Mouse (Mus musculus): ENCODE measurements around the gene Nos1ap.

The Nos1ap gene

DNA sequence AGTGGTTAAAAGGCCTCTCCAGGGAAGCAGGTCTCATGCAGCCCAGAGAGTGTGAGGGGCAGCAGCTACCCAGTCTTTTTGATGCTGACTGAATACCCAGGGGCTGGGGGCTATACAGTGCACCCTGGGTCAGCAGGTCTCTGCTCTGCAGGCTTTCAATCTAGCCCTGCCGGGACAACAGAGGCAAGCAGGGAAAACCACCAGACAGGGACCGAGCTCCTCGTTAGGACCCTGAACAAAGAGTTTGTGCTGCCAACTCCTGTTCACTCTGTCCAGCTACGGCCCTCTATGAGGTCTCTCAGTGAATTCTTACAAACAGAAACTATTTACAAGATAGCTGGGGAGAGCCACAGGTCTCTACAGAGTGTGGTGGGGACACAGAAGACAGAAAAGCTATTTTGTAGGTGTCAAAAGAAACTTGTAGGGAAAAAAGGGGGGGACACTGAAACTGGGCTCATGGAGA is 86.4 kb downstream of the Nos1ap start:
- no peak for DNase-seq (ENCODE audit: low read depth in 1 of 2, low spot score in 2 of 2)

DNA sequence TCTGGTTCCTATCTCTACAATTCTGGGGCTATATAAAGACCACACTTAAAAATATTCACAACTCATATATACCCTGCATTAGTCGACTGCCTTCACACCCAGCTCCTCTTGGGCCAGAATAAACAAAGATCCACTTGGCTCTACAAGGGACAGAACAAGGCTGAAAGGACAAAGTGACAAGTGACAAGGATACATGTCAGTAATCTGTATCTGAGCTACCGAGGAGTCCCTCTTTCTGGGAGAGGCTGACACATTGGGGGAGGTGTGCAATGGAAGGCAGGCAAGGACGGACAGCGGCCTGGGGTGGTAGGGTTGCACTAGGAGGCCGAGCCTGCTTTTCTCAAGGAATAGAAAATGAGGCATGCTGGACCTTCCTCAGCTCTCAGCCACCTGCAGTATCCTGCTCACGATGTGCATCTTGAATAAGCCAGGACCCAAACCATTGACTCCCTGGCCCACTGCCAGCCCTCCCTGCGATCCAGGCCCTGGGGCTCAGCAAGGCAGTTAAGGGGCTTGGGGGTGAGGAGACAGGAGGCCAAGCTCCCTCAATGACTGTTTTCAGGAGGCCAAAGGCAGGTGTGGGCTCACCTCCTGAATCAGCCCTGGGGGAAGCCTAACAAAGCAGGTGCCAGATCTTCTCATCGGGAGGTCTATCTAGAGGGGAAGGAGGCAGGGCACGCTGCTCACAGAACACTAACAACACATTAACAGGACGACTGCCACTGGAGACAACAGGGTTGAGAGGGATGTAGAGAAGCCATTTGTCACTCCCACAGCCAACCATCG is 87.0 kb downstream of the Nos1ap start:
- no peak for DNase-seq (ENCODE audit: low read depth in 1 of 2, low spot score in 2 of 2)

DNA sequence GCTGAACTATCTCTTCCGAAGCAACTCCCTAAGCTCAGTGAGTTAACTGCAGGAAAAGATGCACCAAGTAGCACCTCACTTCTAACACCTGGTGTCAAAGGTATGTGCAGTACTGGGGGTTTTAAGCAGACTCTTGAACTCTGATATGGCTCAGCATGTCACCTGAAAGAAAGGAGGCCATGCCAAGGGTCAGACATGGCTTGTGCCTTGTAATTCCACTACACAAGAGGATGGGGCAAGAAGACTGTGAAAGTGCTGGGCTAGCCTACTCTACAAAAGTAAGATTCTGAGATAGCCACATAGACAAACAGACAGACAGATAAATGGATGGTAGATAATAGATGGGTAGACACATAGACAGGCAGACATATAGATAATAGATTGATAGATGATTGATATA is 87.7 kb downstream of the Nos1ap start:
- no peak for DNase-seq (ENCODE audit: low read depth in 1 of 2, low spot score in 2 of 2)

DNA sequence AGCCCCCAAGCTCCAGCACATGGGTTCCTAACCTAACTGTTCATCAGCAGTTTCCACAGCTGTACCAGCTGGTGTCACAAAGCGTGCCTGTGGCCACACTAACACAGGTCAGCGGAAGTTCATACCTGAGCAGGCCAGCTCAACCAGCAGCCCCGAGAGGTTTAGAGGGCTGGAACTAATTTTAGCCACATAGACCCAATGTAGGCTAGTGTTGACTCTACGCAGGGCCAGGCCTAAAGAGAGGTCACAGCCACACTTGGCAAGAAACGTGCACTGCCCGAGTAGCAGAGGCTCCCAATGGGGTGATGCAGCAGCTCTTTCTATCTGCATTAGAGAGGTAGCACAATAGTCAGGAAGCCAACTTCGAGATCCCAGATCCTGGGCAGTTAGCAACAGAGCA is 88.1 kb downstream of the Nos1ap start:
- DNase-seq (ENCODE audit: low read depth in 1 of 2, low spot score in 2 of 2): no peak

DNA sequence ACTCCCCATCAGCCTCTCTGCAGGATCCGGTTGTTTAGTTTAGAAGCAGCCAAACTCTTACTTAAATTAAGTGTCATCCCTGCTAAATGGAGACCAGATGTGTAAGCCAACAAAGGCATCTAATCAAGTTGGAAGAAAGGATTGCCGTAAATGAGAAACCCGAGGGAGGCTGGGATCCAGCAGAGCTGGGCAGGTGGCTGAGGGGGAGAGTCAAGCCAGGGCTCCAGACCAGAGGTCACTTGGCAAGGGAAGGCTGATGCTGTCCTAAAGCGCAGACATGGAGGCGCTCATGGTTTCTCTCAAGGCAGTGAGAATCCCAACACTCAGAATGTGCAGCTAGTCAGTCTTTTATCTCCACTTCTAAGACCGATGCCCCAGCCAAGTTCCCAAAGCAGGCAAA is 89.8 kb downstream of the Nos1ap start:
- DNase-seq (ENCODE audit: low read depth in 1 of 2, low spot score in 2 of 2): no peak

DNA sequence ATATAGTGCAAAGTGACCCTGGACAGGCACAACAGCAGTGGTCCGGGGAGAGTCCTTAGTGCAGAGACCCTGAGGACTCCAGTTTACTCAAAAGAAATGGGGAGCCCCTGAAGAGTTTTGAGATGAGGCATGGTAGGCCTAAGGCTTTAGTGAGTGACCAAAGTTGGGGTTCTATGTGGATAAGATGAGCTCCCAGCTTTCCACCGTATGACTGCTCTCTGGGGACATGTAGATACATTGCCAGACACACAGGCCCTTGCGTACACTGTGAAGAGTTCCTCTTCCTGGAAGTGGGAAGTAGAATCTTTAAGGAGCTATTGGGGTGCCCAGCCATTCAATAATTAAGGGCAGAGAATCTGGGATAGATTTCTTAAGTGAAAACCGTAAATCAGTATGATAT is 90.2 kb downstream of the Nos1ap start:
- no peak for DNase-seq (ENCODE audit: low read depth in 1 of 2, low spot score in 2 of 2)

DNA sequence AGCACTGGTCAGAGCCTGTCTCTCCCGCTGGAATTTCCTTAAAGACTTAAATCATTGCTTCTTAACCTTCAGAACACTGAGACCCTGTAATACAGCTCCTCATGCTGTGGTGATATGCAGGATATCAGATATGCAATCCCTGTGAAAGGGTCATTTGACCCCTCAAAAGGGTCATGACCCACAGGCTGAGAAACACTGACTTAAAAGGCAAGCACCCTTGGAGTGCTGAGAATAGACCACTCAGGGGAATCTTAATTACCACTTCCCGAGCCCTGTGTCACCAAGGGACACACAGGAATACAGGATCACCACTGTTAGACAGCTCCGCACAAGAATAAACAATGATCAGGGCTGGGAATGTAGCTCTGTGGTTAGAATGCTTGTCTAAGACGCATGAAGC is 91.0 kb downstream of the Nos1ap start:
- no peak for DNase-seq (ENCODE audit: low read depth in 1 of 2, low spot score in 2 of 2)

DNA sequence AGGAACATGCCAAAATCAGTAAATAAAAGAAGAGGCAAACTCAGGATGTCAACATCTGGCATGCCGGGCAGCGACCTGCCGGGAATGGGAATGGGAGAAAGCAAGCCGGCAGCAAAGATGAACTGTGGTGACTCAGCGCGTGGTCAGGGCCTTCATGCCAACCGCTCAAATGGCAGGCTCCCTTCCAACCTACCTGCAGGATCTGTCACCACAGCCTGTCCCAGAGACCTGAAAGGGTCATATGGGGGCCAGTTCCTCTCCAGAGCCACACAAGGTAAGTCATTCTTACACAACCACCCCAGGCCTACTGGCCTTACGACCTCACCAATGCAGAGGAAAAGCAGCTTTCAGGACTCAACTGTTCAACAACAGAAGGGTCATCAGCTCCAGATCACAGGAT is 93.4 kb downstream of the Nos1ap start:
- DNase-seq (ENCODE audit: low read depth in 1 of 2, low spot score in 2 of 2): no peak

DNA sequence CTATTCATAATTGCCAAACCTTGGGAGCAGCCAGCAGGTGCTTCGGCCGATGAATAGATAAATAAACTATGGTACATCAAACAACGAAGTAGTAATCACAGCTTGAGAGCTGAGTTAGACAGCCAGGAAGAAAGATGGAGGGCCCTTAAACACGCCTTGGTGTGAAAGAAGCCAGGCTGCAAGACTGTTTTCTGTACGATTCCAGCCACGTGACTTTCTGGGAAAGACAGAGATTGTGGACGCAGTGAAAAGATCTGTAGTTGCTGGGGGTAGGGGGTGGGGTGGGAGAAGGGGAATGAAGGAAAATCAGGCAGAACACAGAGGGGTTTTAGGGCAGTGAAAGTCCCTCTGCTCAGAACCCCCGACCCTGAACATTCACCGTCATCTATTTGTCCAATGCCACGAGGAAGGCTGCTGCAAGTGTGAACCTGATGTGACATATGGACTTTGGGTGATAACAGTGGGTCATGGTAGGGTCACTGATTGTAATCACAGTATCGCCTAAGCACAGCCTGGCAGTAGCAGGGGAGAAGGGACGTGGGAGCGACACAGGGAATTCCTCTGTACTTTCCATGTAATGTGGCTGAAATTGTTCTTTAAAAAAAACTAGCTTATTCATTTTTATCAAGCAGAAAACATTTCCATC is 94.0 kb downstream of the Nos1ap start:
- DNase-seq (ENCODE audit: low read depth in 1 of 2, low spot score in 2 of 2): no peak

DNA sequence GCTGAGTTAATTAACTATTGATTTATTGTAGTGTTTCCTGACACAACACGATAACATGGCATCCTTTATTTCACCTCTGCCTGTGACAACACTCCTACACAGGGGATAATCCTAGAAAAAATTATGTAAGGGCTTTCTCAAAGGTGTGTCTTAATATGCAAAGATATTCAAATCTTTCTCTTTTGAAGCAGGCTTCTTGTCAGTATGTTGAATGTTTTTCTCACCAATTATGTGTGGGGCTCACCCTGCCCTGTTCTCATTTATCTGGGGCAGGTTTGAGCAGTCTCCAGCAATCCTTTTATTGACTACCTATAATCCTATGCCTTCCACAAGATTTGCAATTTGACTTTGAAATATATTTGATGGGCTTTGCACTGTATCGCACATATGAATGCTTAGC is 97.1 kb downstream of the Nos1ap start:
- DNase-seq (ENCODE audit: low read depth in 1 of 2, low spot score in 2 of 2): no peak

DNA sequence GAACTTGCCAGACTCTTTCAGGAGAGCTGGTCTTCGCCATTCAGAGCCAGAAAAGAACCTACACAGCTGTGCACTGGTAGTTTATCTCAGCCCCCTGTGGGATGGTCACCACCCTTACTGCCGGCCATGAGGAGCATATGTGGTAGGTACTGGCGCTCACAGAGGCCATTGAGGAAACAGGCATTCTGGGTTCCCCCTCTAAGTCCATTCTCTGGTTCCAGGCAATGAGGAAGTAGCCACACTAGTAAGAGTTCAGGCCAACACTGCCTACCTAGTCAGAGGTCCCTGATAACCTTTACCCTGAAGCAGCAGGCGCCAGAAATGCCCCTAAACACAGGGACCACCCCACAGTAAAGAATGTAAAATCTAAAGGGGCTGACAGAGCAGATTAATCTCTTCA is 97.6 kb downstream of the Nos1ap start:
- no peak for DNase-seq (ENCODE audit: low read depth in 1 of 2, low spot score in 2 of 2)

DNA sequence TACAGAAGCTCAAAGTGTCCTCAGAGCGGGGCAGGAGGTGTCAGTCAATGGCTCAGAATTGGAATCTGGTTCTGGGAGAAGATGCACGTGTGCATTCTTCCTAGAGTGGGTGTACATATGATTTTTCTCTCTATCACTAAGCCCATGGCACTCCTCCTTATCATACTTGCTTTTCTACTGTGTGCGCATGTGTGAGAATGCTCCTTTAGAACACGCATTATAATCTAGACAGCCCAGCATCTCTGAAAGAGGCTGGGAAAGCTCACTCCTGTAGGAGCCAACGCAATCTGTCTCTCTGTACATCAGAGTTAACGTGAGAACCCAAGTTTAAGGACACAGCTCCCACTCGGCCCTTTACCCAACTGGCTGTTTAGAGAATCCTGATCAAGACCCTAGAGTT is 99.7 kb downstream of the Nos1ap start:
- no peak for DNase-seq (ENCODE audit: low read depth in 1 of 2, low spot score in 2 of 2)

DNA sequence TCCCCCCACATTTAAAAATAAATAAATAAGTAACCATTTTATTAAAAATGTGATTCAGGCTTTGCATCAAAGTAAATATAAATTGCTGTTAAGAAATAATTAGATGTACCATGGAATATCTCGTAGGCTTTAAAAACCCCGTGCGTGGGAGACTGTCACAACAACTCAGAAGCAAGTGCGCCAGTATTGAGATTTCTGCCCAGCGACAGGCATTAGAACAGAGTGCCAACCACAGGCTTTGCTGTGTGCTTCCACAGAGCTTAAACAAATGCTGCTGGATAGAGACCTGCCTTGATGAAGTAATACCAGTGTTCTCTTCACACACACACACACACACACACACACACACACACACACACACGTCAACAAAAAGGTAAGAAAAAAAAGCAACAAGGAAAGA is 100.2 kb downstream of the Nos1ap start:
- DNase-seq (ENCODE audit: low read depth in 1 of 2, low spot score in 2 of 2): no peak

DNA sequence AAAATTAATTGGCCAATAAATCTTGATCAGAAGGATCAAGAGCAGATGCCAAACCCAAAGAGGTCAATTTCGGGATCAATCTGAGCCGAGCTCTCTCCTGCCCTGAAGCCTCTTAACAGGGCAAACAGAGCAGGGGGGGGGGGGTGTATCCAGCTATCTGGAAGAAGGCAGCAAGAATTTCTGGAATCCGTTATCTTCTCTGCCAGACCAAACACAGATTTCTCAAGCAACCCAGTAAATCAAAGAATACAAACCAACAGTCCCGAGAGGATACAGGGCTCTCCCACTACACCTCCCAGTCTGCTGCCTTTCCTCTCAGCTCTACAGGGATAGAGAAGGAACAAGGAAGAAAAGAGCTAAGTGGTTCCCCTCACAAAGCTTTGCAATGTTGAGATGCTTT is 104.5 kb downstream of the Nos1ap start:
- no peak for DNase-seq (ENCODE audit: low read depth in 1 of 2, low spot score in 2 of 2)

DNA sequence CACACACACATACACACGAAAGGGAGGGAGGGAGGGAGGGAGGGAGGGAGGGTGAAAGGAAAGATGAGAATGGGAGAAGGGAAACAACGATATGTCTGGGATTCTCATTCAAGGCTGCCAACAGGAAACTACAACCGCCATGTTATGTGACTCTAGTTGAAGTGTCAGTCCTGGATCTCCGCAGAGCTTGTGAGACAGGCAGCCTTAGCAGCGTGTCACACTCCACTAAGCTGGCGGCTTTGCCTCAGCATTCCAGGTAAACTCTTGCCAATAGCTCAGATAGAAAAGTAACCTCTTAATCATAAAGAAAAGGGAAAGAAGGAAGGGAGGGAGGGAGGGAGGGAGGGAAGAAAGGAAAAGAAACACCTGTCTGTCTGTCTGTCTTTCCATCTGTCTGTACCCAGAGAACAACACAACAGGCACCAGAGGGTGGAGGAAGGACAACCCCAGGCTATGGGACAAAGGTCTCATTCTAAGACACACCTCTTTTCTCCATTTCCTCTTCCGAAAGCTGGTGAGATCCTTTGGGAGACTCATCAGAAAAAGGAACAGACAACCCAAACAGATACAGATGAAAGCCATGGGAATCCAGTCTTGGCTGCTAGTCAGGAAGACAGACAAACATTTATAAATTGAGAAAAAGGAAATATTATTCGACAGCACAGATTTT is 107.3 kb downstream of the Nos1ap start:
- DNase-seq (ENCODE audit: low read depth in 1 of 2, low spot score in 2 of 2): no peak

DNA sequence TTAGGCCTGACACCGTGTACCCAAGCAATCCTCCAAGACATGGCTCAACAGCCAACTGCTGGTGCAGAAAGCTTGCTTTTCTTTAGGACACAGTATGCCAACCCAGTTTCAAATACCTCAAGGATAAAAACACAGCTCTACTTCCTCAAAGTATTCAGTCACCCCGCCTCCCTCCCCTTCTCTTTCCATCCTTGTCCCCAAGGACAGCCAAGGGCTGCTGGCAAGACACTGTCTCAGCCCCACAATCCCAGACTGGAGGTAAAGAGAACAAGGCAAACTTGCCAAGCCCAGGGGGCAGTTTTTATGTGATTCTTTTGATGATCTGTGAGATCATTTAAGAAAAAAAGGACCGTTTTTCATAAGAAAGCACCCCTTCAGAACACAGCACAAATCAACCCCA is 108.6 kb downstream of the Nos1ap start:
- DNase-seq (ENCODE audit: low read depth in 1 of 2, low spot score in 2 of 2): no peak

DNA sequence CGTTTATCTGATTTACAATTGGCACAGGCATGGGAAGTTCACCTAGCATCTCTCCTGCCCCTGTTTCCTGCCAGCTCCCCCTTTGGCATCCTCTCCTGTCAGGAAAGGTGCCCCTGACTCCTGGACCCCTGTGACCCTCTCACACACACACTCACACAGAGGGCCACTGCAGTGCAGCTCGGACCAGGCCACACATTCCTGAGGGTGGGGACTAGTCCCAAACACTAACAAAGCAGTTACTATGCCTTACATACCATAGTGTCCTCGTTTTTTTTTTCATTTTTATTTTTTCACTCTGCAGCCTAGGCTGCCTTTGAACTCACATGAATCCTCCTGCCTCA is 110.2 kb downstream of the Nos1ap start:
- DNase-seq (ENCODE audit: low read depth in 1 of 2, low spot score in 2 of 2): no peak

DNA sequence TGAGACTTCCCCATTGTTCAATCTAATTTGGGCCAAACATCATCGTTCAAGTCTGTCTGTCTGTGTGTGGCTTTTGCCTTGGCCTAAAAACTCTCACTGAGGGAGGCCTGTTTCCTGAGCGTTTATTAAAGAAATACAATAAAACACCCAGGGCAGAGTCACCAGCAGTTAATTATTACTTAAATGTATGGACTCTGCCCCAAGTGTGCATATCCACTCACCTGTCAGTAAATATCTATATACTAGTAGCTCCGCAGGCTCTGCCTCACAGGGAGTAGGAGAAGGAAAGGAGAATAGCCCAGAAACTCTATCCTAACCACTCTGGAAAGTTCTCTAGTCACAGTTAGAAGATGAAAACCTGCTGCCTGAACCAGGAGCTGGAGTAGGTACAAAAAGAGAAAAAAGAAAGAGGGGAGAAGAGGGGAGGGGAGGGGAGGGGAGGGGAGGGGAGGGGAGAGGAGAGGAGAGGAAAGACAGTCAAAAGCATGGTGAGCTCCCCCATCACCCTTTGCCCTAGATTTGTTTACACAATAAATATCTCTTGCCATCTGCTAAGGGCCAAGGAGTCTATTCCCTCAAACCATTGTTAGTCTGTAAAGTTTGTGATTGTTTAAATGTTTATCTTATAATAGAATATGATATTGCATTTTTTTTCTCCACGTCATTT is 110.7 kb downstream of the Nos1ap start:
- DNase-seq (ENCODE audit: low read depth in 1 of 2, low spot score in 2 of 2): no peak

DNA sequence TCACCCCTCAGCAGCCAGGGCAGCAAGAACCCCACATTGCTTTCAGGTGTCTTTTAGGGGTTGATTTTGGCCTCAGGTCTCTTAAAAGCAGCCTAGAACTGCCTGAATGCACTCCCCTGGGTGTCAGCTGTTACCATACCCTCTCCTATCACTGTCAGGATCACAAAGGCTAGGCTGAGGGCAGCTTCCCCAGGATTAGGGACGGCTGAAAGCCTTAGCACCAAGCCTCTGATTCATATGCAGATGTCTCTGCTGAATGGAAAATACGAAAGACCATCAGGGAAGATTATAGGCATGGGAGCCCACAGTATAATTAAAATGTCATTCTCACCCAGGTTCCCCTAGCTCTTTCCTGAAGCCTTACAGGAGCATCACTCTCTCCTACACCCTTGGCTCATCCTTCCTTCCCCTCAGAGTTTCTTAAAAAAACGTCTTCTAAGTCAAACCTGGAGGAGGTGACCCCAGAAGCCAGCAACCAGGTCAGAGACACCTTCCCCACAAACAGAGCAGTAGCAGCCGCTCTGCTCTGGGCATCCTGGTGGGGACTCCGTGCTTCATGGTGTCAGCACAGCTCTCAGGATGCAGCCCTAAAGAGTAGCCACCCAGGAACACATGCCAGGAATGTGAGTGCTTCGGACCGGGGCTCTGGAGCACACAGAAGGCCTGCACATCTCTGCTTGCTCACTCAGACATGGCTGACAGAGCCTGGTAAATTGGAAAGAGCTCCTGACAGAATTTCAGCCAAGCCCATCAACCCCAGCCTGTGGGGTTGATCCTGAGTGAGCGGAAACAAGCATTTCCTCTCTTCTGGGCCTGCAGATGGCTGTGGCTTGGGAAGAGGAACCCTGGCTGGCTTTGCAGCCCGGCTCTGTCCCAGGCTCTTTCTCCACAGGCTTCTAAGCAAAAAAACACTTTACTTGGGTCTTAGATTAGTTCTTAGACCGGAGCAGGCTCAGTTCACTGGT is 111.7 kb downstream of the Nos1ap start:
- no peak for DNase-seq (ENCODE audit: low read depth in 1 of 2, low spot score in 2 of 2)

DNA sequence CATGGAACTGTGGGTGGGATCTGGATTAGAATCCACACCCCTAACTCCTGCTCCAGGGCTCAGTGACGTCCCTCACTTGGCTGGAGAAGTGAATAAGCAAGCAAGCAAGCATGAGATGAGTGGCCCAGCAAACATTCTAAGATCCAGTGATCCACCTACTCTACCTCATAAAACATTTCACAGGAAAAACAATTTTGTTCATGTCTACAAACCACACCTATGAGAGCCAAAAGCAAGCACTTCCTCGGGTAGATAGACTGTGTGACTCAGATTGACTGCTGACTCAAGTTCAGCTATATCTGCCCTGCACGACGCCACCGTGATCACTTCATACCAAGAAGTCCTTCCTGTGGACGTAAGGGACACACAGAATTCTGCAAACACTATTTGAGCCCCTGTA is 116.2 kb downstream of the Nos1ap start:
- DNase-seq (ENCODE audit: low read depth in 1 of 2, low spot score in 2 of 2): no peak

DNA sequence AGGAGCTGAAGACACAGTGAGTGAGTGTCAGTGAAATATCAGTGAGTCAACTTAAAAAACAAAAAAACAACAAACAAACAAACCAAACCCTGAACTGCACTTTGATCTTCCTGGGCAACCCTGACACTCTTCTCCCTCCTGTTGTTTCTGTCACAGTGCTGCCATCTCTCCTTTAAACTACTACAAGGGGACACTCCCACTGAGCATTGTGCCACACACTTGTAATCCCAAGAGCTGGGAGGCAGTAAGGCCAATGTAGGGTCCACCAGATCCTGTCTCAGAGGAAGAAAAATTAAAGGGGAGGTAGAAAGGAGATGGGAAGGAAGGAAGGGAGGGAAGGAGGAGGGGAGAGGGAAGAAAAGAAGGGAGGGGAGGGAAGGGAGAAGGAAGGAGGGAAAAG is 116.8 kb downstream of the Nos1ap start:
- DNase-seq (ENCODE audit: low read depth in 1 of 2, low spot score in 2 of 2): no peak

All from monocyte, adult 2 months (primary cell).